Mouse (Mus musculus) testis, postnatal 14 days (tissue): ENCODE results near the gene Enthd1.

Experiments
- DNase-seq: peaks from one replicate; pipeline ENCODE4 v3.0.0; 2021; ENCODE audit warnings: low spot score

Gene Enthd1

DNA sequence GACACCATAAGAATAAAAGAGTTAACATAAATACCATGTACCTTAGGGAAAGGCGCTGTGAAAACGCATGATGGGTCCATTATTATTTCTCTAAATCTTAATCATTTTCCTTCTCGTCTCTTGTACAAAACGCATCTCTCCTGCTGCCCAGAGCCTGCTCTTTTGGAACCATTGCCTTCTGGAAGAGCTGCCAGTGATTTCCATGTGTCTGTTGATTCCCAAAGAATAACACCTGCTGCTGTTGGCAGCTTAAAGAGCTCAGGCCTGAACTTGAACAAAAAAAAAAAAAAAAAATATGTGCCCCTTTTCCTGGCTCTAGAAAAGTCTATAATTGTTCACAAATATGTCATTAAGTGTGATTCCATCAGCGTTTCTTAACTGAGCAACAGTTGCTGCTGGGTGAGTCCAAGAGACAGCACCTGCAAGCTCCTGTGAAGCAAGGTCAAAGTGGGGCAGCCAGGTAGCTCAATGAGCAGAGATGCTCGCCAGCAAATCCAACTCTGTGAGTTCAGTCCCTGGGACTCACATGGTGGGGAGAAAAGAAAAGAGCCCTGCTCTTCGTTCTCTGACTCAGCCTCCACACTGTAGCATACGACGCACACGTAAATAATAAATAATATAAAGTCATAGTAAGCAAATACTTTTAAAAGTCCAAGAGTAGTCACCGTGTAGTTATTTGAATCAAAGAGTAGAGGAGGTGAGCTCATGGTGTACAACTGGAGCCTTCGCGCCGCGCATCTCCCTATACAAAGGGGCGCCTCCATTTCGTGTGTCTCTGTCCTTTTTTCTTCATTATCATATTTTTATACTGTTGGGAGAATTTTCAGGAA is 9.5 kb upstream of the Enthd1 start:
- DNase-seq: no peak

DNA sequence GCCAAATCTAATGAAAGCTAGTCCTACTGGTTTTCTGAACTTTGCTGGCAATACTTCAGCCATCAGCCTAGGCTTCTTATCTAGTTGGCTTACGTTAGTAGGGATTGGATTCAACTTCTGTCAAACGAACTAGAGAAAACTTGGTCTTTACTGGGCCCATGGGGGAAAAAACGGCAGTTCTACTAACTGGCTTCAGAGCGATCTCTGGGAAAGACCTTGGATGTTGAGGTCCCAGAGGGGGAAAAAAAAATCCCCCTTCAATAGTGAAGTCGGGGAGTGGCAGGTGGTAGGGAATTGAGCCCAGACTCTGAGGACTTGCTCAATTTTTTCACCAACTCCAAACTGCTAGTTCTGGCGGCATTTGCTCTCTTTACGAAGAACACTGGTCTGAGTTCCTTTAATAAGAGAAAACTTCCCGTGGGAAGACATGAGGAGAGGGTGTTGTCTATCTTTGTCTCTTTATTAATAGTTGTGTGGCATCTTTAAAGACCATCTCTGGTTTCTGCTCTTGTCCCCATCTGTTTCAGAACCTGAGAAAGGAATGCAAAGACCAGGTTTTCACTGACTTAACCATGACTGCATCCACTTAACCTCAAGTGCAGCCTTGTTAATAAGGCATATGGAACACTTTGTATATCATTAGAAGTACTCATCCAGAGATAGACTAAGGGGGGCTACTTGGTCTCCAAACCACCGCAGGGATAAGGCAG is 8.0 kb upstream of the Enthd1 start:
- DNase-seq: no peak

DNA sequence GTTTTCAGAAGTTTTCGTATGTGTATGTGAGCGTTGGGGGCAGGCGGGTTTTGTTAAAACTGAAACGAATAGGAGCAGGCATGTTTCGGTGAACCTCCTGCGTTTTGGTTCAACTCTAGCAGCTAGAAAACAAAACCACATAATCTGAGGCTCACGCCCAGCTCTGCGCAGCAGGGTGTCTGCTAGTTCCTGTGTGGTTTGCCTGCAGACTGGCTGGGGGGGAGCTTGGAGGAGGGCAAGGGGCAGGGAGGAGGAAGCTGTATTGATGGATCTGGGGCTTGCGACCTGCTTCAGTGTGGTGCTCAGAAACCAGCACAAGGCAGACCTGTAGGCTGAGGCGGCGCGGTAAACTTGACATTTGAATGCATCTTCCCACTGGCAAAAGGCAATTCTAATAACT is 7.3 kb upstream of the Enthd1 start, which contains the start of gene Grap2:
Grap2 (plus strand) TSS at position 304 of the 400 bp plus-strand sequence.
- no peak for DNase-seq

DNA sequence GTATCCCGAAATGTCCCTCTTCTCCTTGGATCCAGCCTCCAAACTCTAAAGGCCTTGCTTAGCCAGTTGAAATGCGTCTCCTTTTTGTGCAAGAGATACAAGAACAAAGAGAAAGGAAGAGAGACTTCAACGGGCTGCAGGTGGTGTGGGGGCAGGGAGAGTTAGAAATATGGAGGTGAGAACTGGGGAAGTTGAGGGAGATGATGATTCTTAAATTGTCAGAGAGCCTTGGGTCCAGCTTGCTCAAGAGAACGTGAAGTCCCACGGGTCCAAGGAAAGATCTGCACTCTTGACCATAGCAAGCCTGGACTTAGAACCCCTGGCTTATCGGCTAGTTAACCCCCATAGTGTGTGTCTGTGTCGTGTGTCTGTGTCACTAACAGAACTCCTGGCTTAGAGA is 6.7 kb upstream of the Enthd1 start:
- no peak for DNase-seq

DNA sequence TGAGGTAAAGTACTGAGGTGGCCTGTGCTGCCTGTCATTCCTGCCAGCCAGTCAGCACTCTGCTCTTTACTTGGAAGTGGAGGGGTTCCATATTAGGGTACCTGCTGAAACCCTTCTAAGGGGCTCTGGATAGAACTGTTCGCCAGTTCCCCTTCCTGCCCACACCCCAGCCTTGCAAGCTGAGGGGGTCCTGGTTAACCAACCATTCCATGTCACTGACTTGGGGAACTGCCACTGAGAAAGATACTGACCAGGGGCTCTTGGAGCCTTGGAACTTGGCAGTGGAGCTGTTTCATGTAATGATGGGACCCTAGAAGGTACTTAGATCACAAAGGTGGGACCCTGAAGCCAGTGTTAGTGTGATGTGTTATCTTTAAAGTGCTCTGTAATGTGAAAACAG is 5.3 kb upstream of the Enthd1 start:
- no peak for DNase-seq

DNA sequence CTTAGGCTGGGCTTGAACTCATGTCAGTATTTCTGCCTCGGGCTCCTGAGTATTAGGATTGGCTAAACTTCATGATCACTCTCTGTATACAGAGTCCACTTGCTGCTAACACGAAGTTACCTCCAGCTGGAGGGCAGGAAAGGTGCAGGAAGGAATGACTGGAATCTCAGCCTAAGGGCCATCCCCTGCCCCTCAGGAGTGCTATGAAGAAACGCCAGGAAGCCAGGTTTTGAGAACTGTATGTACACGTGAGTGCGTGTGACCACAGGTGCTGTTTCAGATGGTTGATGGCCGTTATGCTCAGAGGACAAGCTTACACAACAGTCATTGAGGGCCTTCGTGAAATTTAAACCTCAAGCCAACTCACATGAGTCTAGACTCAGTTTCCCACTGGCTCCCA is 4.2 kb upstream of the Enthd1 start:
- no peak for DNase-seq

DNA sequence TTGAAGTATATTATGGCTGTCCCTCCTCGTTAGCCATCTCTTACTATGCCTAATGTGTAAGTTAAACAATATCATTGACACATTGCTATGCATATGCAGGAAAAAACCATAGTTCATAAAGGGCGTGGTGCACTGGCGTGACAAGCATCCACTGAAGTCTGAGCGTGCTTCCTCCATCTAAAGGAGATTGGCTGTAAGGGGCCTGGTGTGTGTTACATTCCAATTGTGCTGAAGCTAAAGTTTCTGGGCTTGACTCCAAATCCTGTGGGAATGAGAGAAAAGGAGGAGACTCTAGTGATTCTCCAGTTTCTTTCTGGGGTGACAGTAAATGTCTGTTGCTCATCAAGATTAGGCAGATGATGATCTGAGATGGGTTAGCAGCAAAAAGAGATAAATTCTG is 2.8 kb upstream of the Enthd1 start:
- DNase-seq: no peak

DNA sequence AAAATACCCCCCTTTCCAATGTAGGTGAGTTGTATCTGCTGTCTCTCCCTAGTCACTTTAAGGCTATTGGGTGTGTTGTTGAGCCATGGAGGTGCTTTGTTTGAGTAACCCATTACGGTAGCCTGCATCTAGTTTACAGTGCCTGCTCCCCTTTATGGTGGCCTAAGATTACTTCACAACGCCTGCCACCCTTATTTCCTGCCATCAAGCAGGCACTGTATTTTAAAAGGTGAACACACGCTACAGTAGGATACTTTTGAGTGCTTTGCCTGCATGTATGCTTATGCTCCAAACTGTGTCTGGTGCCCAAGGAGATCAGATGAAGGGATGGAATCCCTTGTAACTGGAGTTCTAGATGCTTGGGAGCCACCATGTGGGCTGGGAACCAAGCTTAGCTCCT is 2.2 kb upstream of the Enthd1 start:
- no peak for DNase-seq

DNA sequence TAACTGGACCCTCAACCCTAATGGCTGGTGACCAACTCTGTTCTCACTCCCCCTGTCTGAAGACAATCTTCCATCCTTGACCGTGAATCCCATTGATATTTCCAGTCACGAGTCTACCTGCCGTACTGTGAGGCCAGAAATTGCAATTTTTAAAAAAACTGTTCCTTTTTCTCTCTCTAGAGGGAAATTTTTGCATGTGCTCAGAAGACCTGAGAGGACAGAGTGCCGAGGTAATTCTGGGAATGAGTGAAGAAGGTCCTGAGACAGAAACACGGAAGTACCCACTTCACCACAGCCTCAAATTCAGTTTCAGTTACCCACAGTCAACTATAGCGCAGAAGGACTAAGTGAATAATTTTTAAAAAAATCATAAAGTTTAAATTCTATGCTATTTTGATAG is 1.7 kb upstream of the Enthd1 start:
- DNase-seq: no peak

DNA sequence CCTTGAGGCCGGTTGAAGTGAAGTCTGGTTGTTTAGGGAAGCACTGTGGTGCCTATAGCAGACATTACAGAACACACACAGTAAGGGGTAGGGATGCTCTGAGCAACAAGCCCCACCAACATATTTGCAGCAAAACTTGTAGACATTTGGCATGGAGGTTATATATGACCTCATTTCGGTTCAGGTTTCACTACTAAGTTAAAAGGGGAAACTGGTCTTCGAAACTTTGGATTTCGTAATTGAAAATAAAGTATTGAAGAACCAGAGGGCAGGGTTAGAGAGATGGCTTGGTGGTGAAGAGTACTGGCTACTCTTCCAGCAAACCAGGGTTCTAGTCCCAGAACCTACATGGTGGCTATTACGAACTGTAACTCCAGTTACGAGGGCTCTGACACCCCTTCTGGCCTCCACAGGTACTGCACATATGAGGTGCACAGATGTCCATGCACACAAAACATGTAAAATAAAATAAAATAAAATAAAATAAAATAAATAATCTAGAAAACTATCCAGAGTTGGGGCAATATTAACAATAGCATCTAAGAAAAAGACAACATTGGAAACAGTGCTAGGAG is 1.2 kb downstream of the Enthd1 start:
- no peak for DNase-seq

DNA sequence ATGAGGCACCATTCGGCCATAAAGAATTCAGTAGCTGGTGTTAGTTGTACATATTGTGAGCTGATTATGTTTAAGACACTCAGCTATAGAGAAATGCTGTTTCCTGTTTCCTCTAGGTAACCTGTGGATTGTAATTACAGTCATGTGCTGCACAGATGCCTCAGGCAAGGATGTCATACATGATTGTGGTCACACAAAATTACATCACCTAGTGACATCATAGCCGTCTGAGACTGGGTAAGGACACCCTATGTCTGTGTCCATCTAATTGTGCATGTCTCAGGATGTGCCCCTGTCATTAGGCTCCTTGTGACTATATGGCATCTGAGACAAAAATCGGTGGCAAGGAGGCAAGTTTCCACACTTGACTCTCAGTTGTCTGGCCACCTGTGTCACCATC is 2.5 kb downstream of the Enthd1 start:
- DNase-seq: no peak

DNA sequence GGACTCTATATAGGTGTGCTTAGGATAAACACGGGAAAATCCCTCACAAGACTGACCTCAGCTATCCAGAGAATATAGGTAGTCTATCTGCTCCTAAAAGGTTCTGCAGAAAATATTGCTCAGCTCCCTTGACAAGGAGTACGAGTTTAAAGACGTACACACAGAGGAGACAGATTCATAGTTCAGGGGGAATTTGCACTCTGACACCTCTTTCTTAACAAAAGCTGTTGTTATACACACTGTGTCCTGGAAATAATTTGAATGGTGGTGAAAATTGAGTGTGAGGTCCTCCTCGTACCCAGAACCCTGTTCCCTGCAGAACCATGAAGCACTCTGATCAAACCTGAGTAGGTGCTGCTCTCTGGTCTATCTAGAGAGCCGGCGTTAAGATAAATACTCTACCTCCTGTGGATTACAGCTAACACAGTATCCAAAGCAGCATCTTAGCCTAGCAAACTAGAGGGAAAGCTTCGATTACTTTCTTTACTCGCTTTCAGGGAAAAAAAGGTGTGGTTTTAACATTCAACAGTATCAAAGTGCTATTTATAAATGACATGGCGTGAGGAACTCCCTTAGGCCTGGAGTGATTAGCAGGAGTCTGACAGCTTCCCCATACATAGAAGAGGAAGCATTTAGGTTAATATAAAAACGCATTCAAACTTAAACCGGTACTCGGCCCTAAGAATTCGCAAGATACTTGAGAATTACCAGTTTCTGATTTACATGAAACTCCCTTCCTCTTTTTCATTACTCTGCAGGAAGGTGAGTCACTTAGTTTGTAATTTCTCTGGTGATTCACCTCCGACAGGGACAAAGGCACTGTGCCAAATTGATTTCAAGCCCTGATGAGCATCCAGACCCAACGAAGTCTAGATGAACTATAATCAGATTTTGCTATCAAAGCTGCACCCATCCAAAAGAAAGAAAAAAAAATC is 4.0 kb downstream of the Enthd1 start:
- no peak for DNase-seq

DNA sequence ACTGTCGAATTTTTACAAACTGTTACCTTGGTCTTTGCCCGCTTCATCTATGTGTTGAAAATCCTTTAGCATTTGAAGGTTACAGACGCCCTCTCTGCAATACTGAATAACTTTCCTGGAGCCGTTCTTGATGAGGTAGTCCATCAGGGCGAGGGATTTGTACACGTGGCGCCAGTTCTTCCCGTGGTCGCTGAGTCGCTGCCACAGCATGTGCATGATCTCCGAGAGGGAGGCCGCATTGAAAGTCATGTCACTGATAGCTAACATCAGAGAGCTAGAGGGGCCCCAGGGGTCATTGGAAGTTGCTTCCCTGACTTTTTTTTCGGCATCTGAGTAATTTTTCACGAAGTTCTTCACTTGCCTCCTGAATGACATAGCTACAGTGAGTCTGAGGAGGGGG is 5.0 kb downstream of the Enthd1 start:
- no peak for DNase-seq

DNA sequence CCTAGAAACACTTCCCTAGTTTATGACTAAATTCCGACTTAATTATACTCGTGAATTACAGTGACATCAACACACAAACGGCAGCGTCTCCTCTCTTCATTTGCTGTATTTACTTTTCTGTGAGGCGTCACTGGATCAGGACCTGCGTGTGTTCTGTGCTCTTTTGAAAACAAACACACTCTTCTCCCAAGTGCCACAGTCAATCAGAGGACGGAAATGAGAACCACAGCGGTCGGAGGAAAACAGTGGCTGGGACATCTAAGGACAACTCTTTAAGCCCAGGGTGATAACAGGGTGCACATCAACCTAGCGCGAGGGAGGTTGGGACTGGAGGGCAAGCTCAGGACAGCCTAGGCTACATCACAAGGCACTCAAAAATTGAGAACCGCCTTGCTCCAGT is 5.4 kb downstream of the Enthd1 start:
- DNase-seq: no peak

DNA sequence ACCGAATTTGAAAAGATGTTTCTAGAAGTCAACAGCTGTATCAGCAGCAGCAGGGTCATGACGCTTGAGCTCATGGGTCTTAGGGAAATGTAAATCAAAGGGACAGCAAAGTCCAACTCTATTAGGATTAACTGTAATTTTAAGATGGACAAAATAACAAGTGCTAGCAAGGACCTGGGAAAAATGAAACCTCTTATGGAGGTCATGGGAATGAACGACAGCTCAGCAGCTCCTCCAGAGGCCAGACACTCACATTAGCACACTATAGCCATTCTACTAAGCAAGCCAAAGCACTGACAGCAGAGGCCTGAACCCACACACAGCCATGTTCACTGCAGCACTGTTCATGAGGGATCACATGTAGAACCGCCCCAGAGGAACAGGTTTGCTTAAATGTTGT is 7.2 kb downstream of the Enthd1 start:
- DNase-seq: no peak

DNA sequence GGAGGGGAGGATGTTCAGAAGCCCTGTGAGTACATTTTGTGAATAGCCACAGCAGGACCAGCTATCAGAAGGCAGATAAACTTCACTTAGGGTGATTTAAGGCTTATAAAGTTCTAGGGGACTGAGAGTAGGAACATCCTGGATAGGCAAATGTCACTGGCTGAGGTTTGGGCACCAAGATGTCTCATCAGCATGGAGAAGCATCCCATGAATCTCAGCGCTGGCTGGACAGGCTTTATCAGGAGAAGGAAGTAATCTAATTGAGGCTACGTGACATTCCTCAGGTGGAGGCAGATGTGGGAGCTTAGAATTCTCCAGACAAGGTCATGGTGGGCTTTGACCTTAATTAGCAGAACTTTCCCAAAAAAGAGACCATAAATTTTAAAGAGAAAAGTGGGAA is 8.9 kb downstream of the Enthd1 start:
- no peak for DNase-seq

DNA sequence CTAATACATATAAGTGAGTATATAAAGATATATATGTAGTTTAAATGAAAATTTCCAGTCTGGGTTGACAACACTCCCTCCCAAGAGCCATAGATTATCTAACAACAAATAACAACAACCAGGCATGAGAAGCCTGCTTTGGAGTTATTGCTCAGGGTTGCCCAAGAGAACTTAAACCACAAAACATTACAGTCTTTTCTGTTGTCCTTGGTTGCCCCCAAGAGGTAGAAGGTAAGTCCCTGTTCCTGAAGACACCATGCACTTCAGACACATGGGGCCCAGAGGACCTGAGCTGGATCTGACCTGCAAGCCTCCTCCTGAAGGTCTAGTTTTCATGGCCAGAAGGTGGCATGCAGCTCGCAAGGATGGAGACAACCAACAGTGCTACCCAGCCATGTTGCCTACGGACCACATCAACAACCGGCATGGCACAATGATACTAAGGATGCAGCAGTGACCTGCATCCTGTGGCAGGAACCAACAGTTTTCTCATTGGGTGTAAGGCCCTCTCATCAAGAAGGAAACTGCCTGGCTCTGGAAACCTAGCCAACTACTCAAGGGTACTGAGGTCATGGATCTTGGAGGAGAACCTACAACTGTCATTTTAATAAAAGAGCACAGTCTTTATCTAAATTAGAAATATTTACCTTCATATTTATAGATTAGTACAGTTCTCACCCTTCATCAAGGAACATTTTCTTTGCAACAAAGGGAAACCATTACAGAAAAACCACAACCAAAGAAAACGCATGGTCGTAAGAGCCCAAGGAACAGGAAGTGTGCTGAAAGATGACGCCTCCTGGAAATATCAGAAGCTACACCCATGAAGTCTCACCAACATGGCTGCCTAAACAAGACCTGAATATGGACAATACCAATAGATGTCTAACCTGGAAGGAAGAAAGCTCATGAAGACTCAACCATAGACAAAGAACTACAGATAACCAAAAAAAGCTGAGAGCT is 9.8 kb downstream of the Enthd1 start:
- no peak for DNase-seq

DNA sequence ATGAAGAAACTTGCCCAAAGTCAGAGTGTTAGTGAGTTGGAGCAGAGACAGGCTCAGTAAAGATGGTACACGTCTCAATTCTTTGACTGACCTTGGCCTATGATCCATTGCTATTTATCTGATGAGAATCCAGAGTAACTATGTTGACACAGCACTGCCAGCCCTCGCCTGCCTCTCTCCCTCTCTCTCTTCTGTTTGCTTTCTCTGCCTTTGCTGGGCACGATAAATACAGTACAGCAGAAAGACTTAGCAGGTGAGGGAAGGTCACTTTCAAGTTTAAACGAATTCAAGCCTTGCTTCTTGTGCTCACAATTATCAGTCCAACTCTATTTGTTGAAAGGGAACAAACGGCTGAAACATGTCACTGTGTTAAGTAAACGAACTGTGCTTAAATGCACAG is 19.5 kb downstream of the Enthd1 start:
- DNase-seq: no peak

DNA sequence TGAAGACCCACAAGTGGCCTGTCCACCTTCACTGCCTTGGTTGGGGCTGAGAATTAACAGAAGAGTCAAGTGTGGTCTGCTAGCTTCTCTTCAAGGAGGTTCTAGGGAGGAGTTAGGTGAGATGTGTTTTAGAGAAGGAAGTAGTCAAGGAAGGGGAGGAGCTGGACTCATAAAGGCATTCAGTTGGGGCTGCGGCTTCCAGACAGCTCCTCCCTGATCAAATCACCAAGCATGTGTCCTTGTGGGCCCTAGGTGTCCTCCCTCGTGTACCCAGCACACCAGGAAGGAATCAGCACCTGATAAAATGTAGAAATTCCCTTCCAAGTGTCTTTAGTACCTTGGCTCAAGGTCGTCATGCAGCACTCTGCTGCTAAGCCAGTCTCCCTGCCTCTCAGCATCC is 20.8 kb downstream of the Enthd1 start:
- DNase-seq: no peak

DNA sequence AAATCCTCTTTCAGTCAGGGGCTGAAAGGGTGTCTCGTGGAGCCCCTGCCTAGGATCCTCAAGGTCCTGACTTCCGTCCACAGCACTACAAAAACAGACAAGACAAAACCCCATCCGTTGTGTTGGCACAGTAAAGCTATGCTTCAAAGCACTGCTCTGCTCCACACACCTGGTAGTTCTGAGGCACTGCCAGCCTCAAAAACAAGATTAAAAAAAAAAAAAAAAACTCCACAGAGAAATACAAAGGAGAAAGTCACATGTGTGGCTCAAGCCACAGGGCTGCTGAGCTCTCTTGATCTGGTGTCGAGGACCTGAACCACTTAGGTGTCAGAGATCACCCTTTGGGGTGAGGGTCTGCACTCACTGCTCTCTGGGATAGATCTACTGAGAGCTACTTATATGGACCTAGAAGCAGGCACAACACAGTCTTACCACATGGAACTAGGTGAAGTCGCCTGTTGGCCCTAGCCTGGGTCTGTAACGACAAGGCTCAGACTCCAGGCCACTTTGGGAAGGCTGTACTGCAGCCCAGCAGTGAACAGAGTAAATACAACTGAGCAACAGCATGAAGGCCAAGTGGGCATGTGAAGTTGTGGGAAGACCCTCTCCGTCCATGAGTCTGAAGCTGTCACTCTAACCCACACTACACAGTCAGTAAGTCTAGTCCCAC is 26.1 kb downstream of the Enthd1 start:
- DNase-seq: no peak
